Mouse (Mus musculus) gastrocnemius, postnatal 4 days (tissue): ENCODE measurements around the gene Slc6a1. TPM values are rescaled to one million over a fixed set of nuclear protein-coding genes. Genes with fewer than 3 reads are reported as not detected.

ENCODE experiments used
- DNase-seq, 2 experiments: peaks; one replicate each; pipeline ENCODE4 v3.0.0; 2021 to 2022; ENCODE audit warnings: low spot score in 2 of 2, mixed read lengths in 2 of 2
- total RNA-seq, 2 experiments: library from RNA; stranded (reverse); gene quantifications; 2 replicates each; pipeline ENCODE4 v1.2.3; 2021

Slc6a1 gene
- total RNA-seq, 2 experiments from 2014 or later, result 0.36 to 0.59 TPM

DNA sequence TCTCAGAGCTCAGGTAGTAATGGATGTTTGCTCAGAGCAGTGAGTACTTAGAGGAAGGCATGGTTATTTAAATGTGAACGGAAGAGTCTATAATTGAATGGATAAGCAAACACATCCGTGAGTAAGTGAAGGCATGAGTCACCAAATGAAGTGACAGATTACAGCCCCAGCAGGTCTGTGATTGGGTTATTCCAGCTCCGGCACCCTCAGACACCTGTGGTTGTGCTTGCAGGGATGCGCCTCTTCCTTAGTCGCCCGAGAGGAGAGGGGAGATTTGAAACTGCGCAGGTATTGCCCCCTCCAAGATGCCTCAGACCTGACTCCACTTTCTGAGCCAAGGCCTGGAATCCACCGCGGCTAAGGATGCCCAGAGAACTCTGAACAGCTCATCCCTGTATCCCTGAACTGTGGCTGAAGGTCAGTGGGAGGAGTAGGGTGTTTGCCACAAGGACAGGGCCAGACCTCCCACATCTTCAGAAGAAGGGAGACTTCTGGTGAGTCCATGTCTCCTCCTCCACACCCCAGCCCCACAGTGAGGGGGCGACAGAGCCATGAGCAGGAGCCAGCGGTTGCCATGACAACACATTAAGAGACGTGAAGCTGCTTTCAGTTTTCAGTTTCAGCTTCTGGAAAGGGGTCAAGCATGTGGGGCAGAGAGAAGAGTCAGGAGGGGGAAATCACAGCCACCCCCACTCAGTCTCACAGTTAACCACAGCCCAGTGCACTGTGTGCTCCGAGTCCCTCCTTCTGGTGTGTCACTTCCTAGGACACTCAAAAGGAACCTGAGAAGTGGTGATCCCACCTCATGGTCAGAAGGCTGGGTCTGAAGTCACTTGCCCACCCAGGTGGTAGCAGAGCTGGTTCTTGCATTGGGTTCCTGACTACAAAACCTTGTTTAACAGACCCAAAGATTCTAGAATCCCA lies 65.7 kb downstream of the Slc6a1 start:
- no peak for DNase-seq

DNA sequence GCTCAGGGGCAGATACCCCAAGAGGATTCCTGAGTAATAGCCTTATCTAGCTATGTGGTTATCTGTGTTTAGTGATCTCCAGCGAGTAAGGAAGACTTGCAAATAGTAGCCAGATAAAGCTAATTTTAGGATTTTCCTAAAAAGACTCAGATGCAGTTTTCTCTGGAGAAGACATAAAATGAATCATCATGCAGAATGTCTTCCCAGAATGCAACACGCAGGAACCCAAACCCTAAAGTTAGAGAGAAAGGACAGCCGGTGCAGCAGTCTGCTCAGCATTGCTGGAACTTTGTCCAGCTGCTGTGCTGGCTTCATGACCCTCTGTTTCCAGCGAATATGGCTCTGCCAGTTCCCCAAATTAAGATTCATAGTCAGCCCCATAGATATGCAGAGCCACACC lies 72.2 kb downstream of the Slc6a1 start:
- no peak for DNase-seq

DNA sequence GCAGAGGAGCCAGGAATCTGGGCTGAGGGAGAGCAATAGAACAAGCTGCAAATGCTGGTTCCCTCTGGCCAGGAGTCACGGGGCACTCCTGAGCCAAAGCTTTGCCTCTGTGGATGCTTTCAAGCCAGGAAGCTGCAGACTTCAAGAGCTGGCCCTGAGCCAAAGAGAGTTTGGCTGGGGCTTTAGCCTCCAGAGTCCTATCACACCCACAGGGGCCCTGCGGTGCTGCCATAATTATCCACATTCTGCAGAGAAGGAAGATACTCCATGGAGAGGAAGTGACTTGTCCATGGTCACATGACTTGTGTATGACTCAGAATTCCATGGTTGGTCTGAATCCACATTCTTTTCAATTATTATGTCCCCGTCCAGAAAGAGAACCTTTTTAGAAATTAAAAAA lies 75.7 kb downstream of the Slc6a1 start:
- DNase-seq, result peak; percentile 29 to 40

DNA sequence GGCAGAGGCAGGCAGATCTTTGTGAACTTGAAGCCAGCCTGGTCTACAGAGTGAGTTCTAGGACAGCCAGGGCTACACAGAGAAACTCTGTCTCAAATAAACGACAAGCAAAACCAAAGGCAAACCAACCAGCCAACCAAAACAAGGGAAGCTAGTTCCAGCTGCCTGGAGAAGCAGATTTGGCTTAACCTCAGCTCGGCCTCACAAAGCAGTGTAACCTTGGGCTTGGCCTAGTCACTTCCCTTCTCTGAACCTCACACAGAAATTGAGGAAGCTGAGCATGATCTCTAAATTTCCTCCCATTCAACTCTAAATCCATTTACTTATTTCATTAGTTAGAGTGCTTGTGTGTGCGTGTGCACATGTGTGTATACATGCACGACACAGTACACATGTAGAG lies 79.9 kb downstream of the Slc6a1 start:
- DNase-seq, result no peak

DNA sequence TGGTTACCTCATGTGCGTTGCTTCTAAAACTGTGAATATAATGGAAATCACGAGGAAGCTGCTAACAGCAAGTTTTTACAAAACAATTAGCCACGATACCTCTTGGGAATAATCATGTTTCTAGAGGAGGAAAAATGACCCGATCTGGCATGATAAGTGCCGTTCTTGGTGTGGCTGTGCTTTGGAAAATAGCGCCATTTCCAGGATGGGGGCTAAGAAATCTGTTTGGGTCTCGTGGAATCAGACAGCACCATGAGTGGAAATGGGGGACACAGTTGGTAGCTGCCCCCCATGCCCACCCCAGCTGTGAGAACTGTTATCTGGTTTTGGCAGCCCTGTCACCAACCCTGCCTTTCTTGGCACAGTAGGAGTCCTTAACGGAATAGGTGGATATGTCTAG lies 81.3 kb downstream of the Slc6a1 start:
- DNase-seq, result no peak

DNA sequence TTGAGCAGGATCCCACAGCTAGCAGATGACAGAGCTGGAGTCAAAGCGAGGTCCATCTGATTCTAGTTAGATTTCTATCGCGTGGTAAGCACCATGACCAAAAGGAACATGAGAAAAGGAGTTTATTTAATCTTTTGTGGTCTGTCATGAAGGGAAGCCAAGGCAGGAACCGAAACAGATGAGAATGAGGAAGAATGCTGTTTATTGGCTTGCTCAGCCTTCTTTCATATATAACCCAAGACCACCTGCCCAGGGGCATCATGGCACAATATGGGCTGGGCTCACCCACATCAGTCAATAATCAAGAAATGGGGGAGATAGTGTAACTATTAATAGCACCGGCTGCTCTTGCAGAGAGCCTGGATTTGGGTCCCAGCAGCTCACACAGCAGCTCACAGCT lies 82.3 kb downstream of the Slc6a1 start:
- no peak for DNase-seq

DNA sequence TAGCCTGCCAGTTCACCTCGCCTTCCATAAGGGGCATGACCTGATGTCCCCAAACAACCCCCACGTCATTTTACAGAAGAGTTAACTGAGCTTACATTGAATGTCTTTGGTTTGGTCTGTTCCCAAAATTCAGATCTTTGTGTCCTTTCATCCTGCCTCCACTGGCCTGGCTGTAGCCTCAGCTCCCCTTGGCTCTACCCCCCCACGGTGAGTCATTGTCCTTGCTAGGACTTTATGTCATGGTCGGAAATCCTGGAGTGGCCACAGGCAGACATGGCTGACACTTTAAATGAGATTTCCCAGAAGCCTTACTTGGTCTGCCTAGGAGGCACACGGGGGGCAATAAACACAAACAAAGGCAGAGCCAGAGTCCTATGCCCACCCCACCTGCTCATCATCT lies 83.8 kb downstream of the Slc6a1 start:
- no peak for DNase-seq

Other genes starting within 250 kb of the Slc6a1 start
- under 1 TPM; 0.49 to 0.54 TPM for gene Atp2b2, start 240.0 kb upstream of the Slc6a1 start, total RNA-seq
- under 1 TPM; 0.44 to 0.74 TPM for gene Slc6a11, start 151.4 kb upstream of the Slc6a1 start, total RNA-seq
- gene Hrh1, start 115.3 kb downstream of the Slc6a1 start, total RNA-seq, result under 1 TPM; 0.73 to 0.93 TPM